Mouse (Mus musculus): ENCODE results near the gene Lhfpl2. TPM values are rescaled to one million over a fixed set of nuclear protein-coding genes. Genes with fewer than 3 reads are reported as not detected.

Gene Lhfpl2
- polyA plus RNA-seq, 1 experiment = 5.8 TPM

DNA sequence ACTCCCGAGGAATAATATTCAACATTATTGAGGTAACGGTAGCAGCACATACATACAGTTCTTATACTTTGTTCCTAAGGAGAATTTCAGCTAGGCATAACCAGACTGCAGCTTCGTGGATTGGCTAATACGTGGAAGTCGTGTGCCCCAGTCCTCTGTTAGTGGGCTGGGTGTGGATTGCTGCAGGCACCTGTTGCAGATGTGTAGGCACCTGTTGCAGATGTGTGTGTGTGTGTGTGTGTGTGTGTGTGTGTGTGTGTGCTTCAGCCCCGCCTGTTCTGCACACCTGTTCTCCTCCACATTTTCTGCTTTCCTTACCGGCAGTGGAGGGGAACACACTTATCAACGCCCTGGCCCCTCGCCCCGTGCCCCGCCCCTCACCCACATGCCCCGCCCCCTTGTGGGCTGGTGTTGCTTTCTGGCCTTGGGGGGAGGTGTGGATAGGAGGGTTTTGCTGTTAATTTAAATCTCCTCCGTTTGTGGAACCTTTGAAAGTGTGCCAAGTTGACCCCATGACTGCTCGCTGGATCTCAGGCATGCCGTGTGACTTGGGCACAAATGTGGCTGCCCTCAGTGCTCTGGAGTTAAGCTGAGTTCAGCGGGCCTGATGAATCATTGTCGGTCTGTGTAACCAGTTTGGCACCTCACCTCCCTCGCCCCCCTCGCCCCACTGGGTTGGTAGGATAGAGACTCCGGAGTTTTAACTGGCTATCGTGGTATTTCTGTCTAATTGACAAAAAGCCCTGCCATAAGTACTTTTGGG, 4.9 kb downstream of the Lhfpl2 start:
- TF ChIP-seq POLR2A (IDR thresholded peaks at IDR 0.05; ENCODE audit: borderline replicate concordance, control insufficient read depth, low read depth, low read length) = no peak
- no peak for TF ChIP-seq CTCF (IDR thresholded peaks at IDR 0.05; ENCODE audit: control insufficient read depth, insufficient read depth, low read length)
- H3K4me1 ChIP-seq (ENCODE audit: control insufficient read depth, insufficient read depth, low read length) = peaks cover 3% of the 10 kb centered on the region; the same call in 1 of the 2 replicates
- 10% methylated on average over 21 of the region's 21 CpGs for WGBS
- H3K4me3 ChIP-seq (replicated peaks; ENCODE audit: control insufficient read depth, low read depth, low read length) = no peak overlapping the region
- no peak overlapping the region for H3K27ac ChIP-seq (ENCODE audit: control insufficient read depth, insufficient read depth, low read depth, low read length, poor library complexity)

DNA sequence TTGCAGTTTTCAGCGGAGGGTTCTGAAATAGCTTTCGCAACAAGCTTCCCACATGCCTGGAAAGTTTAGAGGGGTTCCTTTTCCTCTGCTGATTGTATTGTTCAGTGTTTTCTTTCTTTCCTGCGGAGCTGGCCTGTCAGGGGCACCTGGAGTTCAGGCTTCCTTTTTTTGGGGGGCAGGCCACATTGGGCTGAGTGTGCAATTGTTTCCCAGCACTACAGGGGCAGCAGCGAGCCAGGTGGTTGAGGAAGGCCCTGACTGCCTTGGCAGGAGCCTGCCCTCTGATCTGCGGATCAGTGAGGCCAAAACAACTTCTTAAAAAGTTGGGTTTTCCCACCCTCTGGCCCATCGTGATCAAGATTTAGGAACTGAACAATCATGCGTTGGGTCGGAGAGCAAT, 5.6 kb downstream of the Lhfpl2 start:
- no peak overlapping the region for H3K27ac ChIP-seq (ENCODE audit: control insufficient read depth, insufficient read depth, low read depth, low read length, poor library complexity)
- TF ChIP-seq POLR2A (IDR thresholded peaks at IDR 0.05; ENCODE audit: borderline replicate concordance, control insufficient read depth, low read depth, low read length) (no peak), CTCF (IDR thresholded peaks at IDR 0.05; ENCODE audit: control insufficient read depth, insufficient read depth, low read length) (peak; percentile 28; the same call in 1 of the 2 replicates)
- 23% methylated on average over 8 of the region's 8 CpGs for WGBS

DNA sequence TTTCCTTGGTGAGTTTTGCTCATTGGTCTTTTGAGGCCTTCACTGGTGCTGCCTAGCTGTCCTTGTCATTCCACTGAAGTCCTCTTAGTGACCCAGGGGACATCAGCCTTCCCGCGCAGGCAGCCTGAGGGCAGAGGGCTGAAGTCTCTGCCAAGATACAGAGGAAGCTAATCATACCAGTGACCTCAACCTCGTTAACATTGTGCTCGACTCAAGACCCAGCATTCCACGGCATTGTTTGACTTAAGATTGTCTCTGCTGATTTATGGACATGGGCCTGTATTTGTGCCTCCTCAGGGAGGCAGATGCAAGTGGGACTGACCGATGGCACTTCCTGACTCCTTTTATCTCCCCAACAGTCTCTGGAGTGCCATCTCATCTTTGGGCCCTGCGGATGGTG, 7.0 kb downstream of the Lhfpl2 start:
- Histone ChIP-seq H3K27ac (ENCODE audit: control insufficient read depth, insufficient read depth, low read depth, low read length, poor library complexity) (no peak overlapping the region), H3K4me3 (replicated peaks; ENCODE audit: control insufficient read depth, low read depth, low read length) (no peak overlapping the region), H3K4me1 (ENCODE audit: control insufficient read depth, insufficient read depth, low read length) (peaks cover 3% of the 10 kb centered on the region; the same call in 1 of the 2 replicates)
- 78% methylated on average over 7 of the region's 7 CpGs for WGBS
- TF ChIP-seq POLR2A (IDR thresholded peaks at IDR 0.05; ENCODE audit: borderline replicate concordance, control insufficient read depth, low read depth, low read length) (no peak), CTCF (IDR thresholded peaks at IDR 0.05; ENCODE audit: control insufficient read depth, insufficient read depth, low read length) (no peak)

More for the DNA sequence above, 5.6 kb downstream of the Lhfpl2 start:
- H3K4me1 ChIP-seq (ENCODE audit: control insufficient read depth, insufficient read depth, low read length) = peaks cover 3% of the 10 kb centered on the region; the same call in 1 of the 2 replicates
- no peak overlapping the region for H3K4me3 ChIP-seq (replicated peaks; ENCODE audit: control insufficient read depth, low read depth, low read length)

DNA sequence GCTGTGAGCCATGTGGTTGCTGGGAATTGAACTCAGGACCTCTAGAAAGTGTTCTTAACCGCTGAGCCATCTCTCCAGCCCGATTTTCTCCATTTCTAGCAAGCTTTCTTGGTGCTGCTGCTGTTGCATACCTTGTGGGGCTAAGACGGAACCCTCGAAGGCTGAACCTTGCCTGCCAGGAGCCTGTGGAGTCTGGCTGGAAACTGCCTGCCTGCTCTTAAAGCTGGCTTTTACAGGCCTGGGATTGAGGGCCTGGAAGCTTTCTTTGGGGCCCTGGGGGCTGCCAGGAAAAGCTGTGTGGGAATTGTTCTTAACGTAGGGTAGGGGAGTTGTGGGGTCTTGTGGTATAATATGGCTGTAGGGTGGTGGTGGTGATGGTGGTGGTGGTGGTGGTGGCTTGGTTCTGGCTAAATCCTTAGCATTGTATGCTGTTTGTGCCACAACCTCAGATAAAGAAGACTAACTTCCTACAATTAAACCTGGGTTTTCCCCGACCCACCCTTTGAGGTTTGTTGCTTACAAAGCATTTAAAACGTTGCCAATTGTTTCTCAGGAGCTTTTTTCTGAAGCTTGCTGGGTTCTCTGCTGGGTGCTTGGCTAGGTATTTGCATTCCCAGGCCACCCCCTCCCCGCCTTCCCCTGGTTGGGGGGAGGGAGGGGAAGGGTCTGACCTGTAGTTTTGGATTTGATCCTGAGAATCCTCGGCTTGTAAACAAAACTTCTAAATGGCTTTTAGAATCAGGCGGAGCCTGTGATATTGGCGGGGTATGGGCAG, 7.9 kb downstream of the Lhfpl2 start:
- WGBS = 66% methylated on average over 11 of the region's 11 CpGs
- Histone ChIP-seq H3K4me3 (replicated peaks; ENCODE audit: control insufficient read depth, low read depth, low read length) (no peak overlapping the region), H3K4me1 (ENCODE audit: control insufficient read depth, insufficient read depth, low read length) (peaks cover 3% of the 10 kb centered on the region; the same call in 1 of the 2 replicates), H3K27ac (ENCODE audit: control insufficient read depth, insufficient read depth, low read depth, low read length, poor library complexity) (no peak overlapping the region)
- no peak for TF ChIP-seq CTCF (IDR thresholded peaks at IDR 0.05; ENCODE audit: control insufficient read depth, insufficient read depth, low read length)
- no peak for TF ChIP-seq POLR2A (IDR thresholded peaks at IDR 0.05; ENCODE audit: borderline replicate concordance, control insufficient read depth, low read depth, low read length)

DNA sequence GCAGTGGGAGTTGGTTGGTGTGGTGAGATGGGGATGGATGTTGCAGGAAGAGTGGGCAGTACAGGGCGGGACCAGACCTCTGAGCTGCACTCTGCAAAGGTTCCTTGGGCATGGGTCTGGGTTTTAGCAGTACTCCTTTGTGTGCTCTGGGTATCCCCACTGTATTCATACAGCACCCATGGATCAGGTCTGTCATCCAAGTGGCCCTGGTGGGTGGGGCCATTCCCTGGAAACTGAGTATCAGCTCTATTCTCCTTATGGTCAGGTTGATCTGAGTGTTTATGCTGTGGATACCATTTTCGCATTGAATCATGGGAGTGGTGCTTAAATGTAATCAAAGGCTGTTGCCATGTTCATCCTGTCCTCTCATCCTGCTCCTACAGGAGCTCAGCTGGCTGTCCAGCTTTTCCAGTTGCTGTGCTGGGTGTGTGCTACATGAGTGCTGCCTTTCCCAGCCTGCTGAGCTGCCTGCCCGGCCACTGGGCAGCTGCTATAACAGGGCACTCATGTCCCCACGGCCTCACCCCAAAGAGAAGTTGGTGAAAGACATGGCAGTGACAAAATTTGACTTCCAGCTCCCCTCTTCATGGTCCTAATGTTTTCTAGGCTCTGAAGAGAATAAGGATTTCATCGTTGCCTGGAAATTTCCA, 9.2 kb downstream of the Lhfpl2 start:
- 88% methylated on average over 5 of the region's 5 CpGs for WGBS
- H3K4me1 ChIP-seq (ENCODE audit: control insufficient read depth, insufficient read depth, low read length) = peaks cover 3% of the 10 kb centered on the region; the same call in 1 of the 2 replicates
- H3K4me3 ChIP-seq (replicated peaks; ENCODE audit: control insufficient read depth, low read depth, low read length) = no peak overlapping the region
- H3K27ac ChIP-seq (ENCODE audit: control insufficient read depth, insufficient read depth, low read depth, low read length, poor library complexity) = no peak overlapping the region
- TF ChIP-seq POLR2A (IDR thresholded peaks at IDR 0.05; ENCODE audit: borderline replicate concordance, control insufficient read depth, low read depth, low read length) = no peak
- no peak for TF ChIP-seq CTCF (IDR thresholded peaks at IDR 0.05; ENCODE audit: control insufficient read depth, insufficient read depth, low read length)

DNA sequence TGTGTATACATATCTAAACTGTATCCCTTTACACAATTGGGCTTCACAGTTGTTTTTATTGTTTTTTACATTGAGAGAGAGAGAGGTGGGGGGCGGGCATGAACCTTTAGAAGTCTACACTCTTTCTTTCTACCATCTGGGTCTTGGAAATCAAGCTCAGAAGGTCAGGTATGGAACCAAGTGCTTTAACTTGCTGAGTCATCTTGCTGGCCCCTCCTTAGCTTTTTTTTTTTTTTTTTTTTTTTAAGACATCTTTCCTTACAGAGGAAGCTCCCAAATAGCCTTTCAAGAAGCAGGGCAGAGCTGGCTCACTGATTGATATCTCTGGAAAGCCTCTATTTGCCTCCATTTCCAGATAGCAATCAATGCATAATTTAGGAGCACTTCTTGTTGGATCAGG, 10.7 kb downstream of the Lhfpl2 start:
- H3K4me3 ChIP-seq (replicated peaks; ENCODE audit: control insufficient read depth, low read depth, low read length) = no peak overlapping the region
- H3K4me1 ChIP-seq (ENCODE audit: control insufficient read depth, insufficient read depth, low read length) = peaks cover 2% of the 10 kb centered on the region; the same call in 1 of the 2 replicates
- WGBS = 86% methylated on average over 1 of the region's 1 CpGs
- no peak for TF ChIP-seq CTCF (IDR thresholded peaks at IDR 0.05; ENCODE audit: control insufficient read depth, insufficient read depth, low read length)
- TF ChIP-seq POLR2A (IDR thresholded peaks at IDR 0.05; ENCODE audit: borderline replicate concordance, control insufficient read depth, low read depth, low read length) = no peak
- no peak overlapping the region for H3K27ac ChIP-seq (ENCODE audit: control insufficient read depth, insufficient read depth, low read depth, low read length, poor library complexity)

DNA sequence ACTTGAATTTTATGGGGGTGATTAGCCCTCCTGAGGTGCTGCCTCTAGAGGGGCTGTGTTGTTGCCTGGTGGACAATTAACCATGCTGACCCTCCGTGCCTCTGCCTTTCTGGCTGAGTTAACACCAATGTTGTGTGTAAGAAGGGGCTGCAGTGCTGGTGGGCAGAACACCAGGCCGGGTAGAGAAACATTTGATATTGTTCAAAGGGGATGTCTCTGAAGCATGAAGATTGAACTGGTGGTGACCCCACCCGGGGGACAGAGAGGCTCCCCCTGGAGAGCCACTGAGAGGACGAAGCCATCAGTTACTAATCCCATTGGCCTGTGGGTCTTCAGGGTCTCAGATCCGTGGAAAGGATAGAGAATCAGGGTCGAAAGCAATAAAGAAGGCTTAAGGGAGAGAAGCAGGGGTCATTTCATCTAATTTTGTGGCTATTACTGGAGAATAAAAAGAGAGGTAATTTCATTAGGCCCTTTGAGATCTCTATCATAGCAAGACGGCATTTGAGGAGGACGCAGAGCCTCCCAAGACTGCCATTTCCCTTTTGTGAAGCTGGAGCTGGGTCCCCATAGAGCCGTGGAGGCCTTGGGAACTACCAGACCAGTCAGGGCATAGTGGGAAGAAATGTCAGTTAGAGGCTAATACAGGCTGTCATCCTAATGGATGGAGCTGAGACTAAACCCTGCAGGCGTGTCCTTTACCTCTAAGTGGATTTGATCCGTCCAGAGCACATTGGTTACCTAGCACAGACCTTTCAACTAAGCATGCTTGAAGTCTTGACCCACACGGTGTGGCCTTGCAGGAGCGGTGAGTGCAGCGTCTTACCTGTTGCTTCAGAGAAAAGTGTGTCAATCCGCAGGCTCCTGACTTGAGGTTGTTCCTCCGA, 12.1 kb downstream of the Lhfpl2 start:
- Histone ChIP-seq H3K4me1 (ENCODE audit: control insufficient read depth, insufficient read depth, low read length) (no peaks in the 10 kb centered on the region), H3K27ac (ENCODE audit: control insufficient read depth, insufficient read depth, low read depth, low read length, poor library complexity) (no peak overlapping the region), H3K4me3 (replicated peaks; ENCODE audit: control insufficient read depth, low read depth, low read length) (no peak overlapping the region)
- 81% methylated on average over 16 of the region's 16 CpGs for WGBS
- TF ChIP-seq CTCF (IDR thresholded peaks at IDR 0.05; ENCODE audit: control insufficient read depth, insufficient read depth, low read length) (no peak), POLR2A (IDR thresholded peaks at IDR 0.05; ENCODE audit: borderline replicate concordance, control insufficient read depth, low read depth, low read length) (no peak)
